ENCODE assay signal across 25 mouse cellular contexts in the genomic region with DNA sequence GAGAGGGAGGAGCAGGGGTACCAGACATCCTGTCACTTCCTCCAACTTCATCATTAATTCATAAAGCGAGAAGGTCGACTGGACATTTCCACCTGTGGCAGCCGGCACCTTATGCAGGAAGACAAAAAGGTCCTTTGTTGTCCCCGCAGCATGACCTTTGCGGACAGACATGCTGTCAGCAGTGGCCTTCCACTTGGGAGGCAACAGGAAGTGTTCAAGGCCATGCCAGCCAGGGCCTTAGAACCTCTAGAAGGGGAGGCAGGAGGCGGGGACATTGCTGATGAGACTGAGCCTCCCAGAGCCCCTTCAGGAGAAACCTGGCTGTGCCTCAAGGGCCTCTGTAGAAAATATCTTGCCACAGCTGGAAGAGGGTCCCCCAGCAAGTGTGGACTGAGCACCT. TPM values are rescaled to one million over a fixed set of nuclear protein-coding genes. Genes with fewer than 3 reads are reported as not detected.
DNase-seq lines count a peak whose midpoint lies in the region; ATAC-seq and TF ChIP-seq lines count a peak whose summit lies in the region.
"Had no signal": no experiment of that assay in that cellular context is flagged by ENCODE, and none has a peak within 500 bp of the region (broad histone marks: within the 10 kb centered on the region; RNA-seq: fewer than 3 reads in every experiment).

No protein-coding gene starts in this region.

- H3K27me3 ChIP-seq in cerebellum, adult 2 months (ENCODE audit: control insufficient read depth, insufficient read depth, low read length) = no peaks in the 10 kb centered on the region
- H3K27me3 ChIP-seq in heart, embryonic 13.5 days (replicated peaks) = peaks cover 29% of the 10 kb centered on the region

- H3K36me3 ChIP-seq in heart, embryonic 13.5 days = peaks cover 5% of the 10 kb centered on the region; the same call in 1 of the 2 replicates
- H3K36me3 ChIP-seq: kidney, embryonic 15.5 days; limb, embryonic 12.5 days; neural tube, embryonic 15.5 days had no signal

- no peak overlapping the region for H3K4me3 ChIP-seq in cerebellum, adult 2 months (replicated peaks; ENCODE audit: insufficient read depth, low read depth, low read length)
- H3K4me3 ChIP-seq in heart, embryonic 13.5 days = no peak overlapping the region
- H3K4me3 ChIP-seq: kidney, embryonic 15.5 days; limb, embryonic 12.5 days; neural tube, embryonic 15.5 days had no signal

- 30% methylated on average over 6 of the region's 6 CpGs for WGBS in cerebellum, adult 2 months
- WGBS in heart, embryonic 13.5 days = 60% methylated on average over 6 of the region's 6 CpGs

- H3K4me2 ChIP-seq in heart, embryonic 13.5 days = no peak overlapping the region
- H3K4me2 ChIP-seq: kidney, embryonic 15.5 days; limb, embryonic 12.5 days; liver, embryonic 11.5 days; midbrain, embryonic 11.5 days; neural tube, embryonic 15.5 days had no signal

- intact Hi-C loops in heart, postnatal 36 days (cut with DNase I) = no loop called here

- no peak for ATAC-seq in heart, embryonic 13.5 days (ENCODE audit: extremely low read depth, insufficient number of reproducible peaks, low FRiP score, low TSS enrichment)
- ATAC-seq: forebrain, postnatal 0 days; hindbrain, postnatal 0 days; intestine, postnatal 0 days; liver, postnatal 0 days; lung, postnatal 0 days had no signal

- TF ChIP-seq POLR2A in cerebellum, adult 2 months (IDR thresholded peaks at IDR 0.05; ENCODE audit: borderline replicate concordance, insufficient read depth, low read length) = no peak

- H3K27ac ChIP-seq in cerebellum, adult 2 months (ENCODE audit: insufficient read depth, low read length) = peak overlapping the region; percentile 80
- peak overlapping the region; percentile 65 for H3K27ac ChIP-seq in heart, embryonic 13.5 days (replicated peaks)
- H3K27ac ChIP-seq: hindbrain, postnatal 0 days; limb, embryonic 12.5 days; macrophage; neural tube, embryonic 15.5 days; stomach, postnatal 0 days had no signal

- no peak overlapping the region for H3K9ac ChIP-seq in heart, embryonic 13.5 days
- H3K9ac ChIP-seq: forebrain, postnatal 0 days; kidney, embryonic 15.5 days; limb, embryonic 12.5 days; liver, postnatal 0 days; neural tube, embryonic 15.5 days had no signal

- H3K4me1 ChIP-seq in cerebellum, adult 2 months (ENCODE audit: control insufficient read depth, insufficient read depth, low read length) = peaks cover 62% of the 10 kb centered on the region
- H3K4me1 ChIP-seq in heart, embryonic 13.5 days = peaks cover 44% of the 10 kb centered on the region

- no peak for TF ChIP-seq CTCF in cerebellum, adult 2 months (IDR thresholded peaks at IDR 0.05; ENCODE audit: borderline replicate concordance, insufficient read depth, low read depth, low read length)

- DNase-seq in cerebellum, adult 2 months = no peak
- DNase-seq in cerebellum, postnatal 14 days = no peak
- no peak for DNase-seq in heart, postnatal 36 days
- DNase-seq in ES-CJ7 (ENCODE audit: low read depth, low spot score) = peak; percentile 54
- peak; percentile 77 for DNase-seq in adrenal gland, postnatal 36 days
- no peak for DNase-seq in ovary, postnatal 10 days (ENCODE audit: low spot score)
- DNase-seq: cerebellum, postnatal 10 days; forebrain, postnatal 0 days; gastrocnemius, postnatal 14 days; kidney, postnatal 36 days; layer of hippocampus, postnatal 36 days; liver, postnatal 0 days; thymus, adult 2 months; thymus, postnatal 4 days had no signal

- H3K9me3 ChIP-seq in heart, embryonic 13.5 days = peaks cover 12% of the 10 kb centered on the region
- H3K9me3 ChIP-seq: neural tube, embryonic 15.5 days had no signal

RNA-seq across cellular contexts. Expression of a gene that starts 6.2 kb away (rescaled TPM):
- polyA plus RNA-seq in cerebellum, adult 2 months (2012; rRNA removed) = 95.4 and 102 TPM in 2 replicates
- 17.8 and 20.3 TPM in 2 replicates for polyA plus RNA-seq in heart, embryonic 13.5 days (2015; fragmentation: Nextera tagmentation; extraction: Ambion mirVana)
- total RNA-seq in heart, postnatal 36 days (2021) = 100 to 1,000 TPM; 218 to 224 TPM
- 100 to 1,000 TPM; 112 to 175 TPM for total RNA-seq in adrenal gland, postnatal 36 days (2021)
- polyA plus RNA-seq: macrophage had no signal

RNA-seq across cellular contexts. Expression of a gene that starts 57.2 kb away (rescaled TPM):
- 114 and 124 TPM in 2 replicates for polyA plus RNA-seq in cerebellum, adult 2 months (2012; rRNA removed)
- polyA plus RNA-seq in heart, embryonic 13.5 days (2015; fragmentation: Nextera tagmentation; extraction: Ambion mirVana) = 51.0 and 53.0 TPM in 2 replicates
- 10 to 100 TPM; 35.8 to 42.6 TPM for total RNA-seq in heart, postnatal 36 days (2021)
- total RNA-seq in adrenal gland, postnatal 36 days (2021) = 10 to 100 TPM; 55.9 to 77.6 TPM

Comparison
In these comparisons a context has a peak if more than half of its experiments do, and no peak if none do; other contexts are left out.
1. DNase-seq: peak in ES-CJ7 (single experiment) and adrenal gland, postnatal 36 days (2 of 2); none in cerebellum, adult 2 months (0 of 2), cerebellum, postnatal 14 days (0 of 2), heart, postnatal 36 days (0 of 2) and ovary, postnatal 10 days (single experiment).